Mouse (Mus musculus): ENCODE measurements around the gene Sbds.

Sbds gene

DNA sequence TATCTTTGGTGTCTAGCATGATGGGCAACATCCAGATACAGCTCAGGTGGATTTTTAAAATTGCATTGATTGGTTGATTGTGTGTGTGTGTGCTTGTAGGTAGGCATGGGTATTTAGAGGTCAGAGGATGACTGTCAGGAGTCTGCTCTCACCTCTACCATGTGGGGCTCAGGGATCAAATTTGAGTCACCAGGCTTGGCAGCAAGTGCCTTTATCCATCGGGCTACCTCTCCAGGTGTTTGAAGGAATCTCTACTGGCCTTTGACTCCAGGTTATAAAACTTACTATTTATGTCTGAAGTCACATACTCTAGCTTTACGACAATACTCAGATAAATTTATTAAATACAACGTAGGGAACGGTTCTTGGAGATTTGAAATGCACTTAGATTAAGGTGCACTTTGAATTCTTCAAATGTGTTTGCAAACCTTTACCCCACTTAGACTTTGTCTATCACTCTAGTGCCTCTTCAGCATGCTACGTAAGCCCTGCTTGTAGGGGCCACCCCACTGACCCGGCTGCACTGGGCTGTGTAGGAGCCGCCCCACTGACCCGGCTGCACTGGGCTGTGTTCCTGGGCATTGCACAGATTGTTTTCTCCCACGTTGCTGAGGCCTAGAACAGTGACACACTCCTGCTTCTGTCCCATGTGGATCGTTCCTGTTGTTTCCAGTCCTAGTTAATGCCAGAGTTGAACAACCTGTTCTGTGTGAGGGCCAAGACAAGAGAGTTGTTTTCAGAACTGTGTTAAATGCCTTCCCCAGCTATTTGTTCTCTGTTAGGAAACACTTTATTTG is 54.9 kb downstream of the Sbds start:
- DNase-seq (ENCODE audit: low spot score), result no peak

DNA sequence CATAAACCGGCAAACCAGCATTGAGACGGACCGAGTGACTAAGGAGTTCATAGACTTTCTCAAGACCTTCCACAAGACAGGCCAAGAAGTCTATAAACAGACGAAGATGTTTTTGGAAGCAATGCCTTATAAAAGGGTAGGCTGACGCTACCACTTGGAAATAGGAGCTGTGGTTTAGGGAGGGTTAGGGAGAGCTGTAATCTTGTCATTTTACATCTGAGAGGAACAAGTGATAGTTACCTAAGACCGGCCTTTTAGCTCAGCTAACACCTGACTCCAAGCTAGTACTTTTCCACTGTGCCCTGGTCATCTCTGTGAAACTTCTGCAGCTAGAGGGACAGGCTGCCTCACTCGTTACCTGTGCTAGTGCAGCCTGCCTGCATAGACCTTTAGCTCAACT is 57.3 kb downstream of the Sbds start:
- DNase-seq (ENCODE audit: low spot score), result no peak

GRCm38 (mm10) chr5:130197454-130197853 is 57.9 kb downstream of the Sbds start:
- no peak for DNase-seq (ENCODE audit: low spot score)

DNA sequence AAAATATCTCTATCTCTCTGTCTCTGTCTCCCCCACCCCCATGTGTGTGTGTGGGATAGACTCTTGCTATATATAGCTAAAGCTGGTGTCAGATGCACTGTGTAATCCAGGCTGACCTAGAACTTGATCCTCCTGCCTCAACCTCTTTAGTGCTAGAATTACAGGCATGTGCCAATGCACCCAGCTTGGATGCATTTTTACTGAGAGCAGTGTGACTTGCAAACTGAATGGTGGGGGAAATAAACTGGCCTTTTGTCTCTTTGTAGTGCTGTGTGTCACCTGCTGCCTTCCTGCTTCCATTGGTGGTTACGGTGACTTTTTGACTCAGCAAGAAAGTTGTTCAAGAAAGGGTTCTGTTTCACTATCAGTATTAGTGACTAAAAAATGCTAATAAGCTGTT is 59.0 kb downstream of the Sbds start:
- no peak for DNase-seq (ENCODE audit: low spot score)
